Mouse (Mus musculus) kidney, adult 18-20 months (tissue): ENCODE data around the gene Tcte2.

Experiments used
- DNase-seq: peaks from one replicate; pipeline ENCODE4 v3.0.0; 2021

Tcte2 gene

GRCm38 (mm10) chr17:13744824-13745223 is 16.8 kb downstream of the Tcte2 start:
- peak; percentile 88 for DNase-seq

- no peak for DNase-seq
Measured at GRCm38 (mm10) chr17:13744219-13744618, 17.4 kb downstream of the Tcte2 start.

GRCm38 (mm10) chr17:13743709-13744079 is 17.9 kb downstream of the Tcte2 start:
- DNase-seq, result peak; percentile 54

GRCm38 (mm10) chr17:13742941-13743708 is 18.5 kb downstream of the Tcte2 start:
- no peak for DNase-seq

GRCm38 (mm10) chr17:13742334-13742733 is 19.3 kb downstream of the Tcte2 start:
- DNase-seq, result no peak

- DNase-seq, result no peak
Measured at GRCm38 (mm10) chr17:13741611-13742010, 20.0 kb downstream of the Tcte2 start.

- no peak for DNase-seq
Measured at GRCm38 (mm10) chr17:13740796-13741195, 20.8 kb downstream of the Tcte2 start.

GRCm38 (mm10) chr17:13739981-13740380 is 21.6 kb downstream of the Tcte2 start:
- no peak for DNase-seq

- no peak for DNase-seq
Measured at GRCm38 (mm10) chr17:13738916-13739315, 22.7 kb downstream of the Tcte2 start.

- DNase-seq, result no peak
Measured at GRCm38 (mm10) chr17:13738121-13738776, 23.4 kb downstream of the Tcte2 start.

- DNase-seq, result no peak
Measured at GRCm38 (mm10) chr17:13737336-13737735, 24.3 kb downstream of the Tcte2 start.

- DNase-seq, result no peak
Measured at GRCm38 (mm10) chr17:13735803-13736282, 25.8 kb downstream of the Tcte2 start.

GRCm38 (mm10) chr17:13735057-13735456 is 26.6 kb downstream of the Tcte2 start:
- no peak for DNase-seq

- DNase-seq, result no peak
Measured at GRCm38 (mm10) chr17:13733971-13734370, 27.7 kb downstream of the Tcte2 start.

GRCm38 (mm10) chr17:13732685-13733084 is 28.9 kb downstream of the Tcte2 start:
- no peak for DNase-seq

GRCm38 (mm10) chr17:13731727-13732112 is 29.9 kb downstream of the Tcte2 start:
- DNase-seq, result no peak

- no peak for DNase-seq
Measured at GRCm38 (mm10) chr17:13730980-13731726, 30.5 kb downstream of the Tcte2 start.

GRCm38 (mm10) chr17:13726832-13727355 is 34.7 kb downstream of the Tcte2 start:
- DNase-seq, result no peak

GRCm38 (mm10) chr17:13725004-13725550 is 36.5 kb downstream of the Tcte2 start:
- DNase-seq, result no peak

- no peak for DNase-seq
Measured at GRCm38 (mm10) chr17:13722434-13722833, 39.2 kb downstream of the Tcte2 start.

- DNase-seq, result no peak
Measured at GRCm38 (mm10) chr17:13721372-13721771, 40.3 kb downstream of the Tcte2 start.

- no peak for DNase-seq
Measured at GRCm38 (mm10) chr17:13720187-13720586, 41.4 kb downstream of the Tcte2 start.

GRCm38 (mm10) chr17:13717428-13717827 is 44.2 kb downstream of the Tcte2 start:
- DNase-seq, result no peak
